Mouse (Mus musculus): ENCODE measurements around the gene Ptprg. TPM values are rescaled to one million over a fixed set of nuclear protein-coding genes. Genes with fewer than 3 reads are reported as not detected.

Gene Ptprg
- polyA plus RNA-seq, 1 experiment = 16.6 TPM

DNA sequence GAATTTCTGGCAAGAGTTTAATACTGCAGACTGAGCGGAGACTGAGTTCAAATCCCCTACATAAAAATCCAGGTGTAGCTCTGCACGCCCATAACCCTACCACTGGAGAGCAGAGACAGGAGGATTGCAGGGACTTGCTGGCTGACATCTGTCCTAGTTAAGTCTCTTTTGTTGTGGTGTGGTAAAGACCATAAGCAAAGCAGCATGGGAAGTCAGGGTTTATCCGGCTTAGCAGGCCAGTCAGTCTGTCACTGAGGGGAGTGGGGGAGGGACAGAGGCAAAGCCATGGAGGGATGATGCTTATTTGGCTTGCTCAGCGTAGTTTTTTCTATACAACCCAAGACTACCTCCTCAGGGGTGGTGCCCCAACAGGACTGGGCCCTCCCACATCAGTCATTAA, 530.7 kb downstream of the Ptprg start:
- TF ChIP-seq MAX (IDR thresholded peaks at IDR 0.05) (no peak), CTCF (IDR thresholded peaks at IDR 0.05; ENCODE audit: control insufficient read depth, insufficient read depth, insufficient read length) (no peak), CEBPB (IDR thresholded peaks at IDR 0.05; ENCODE audit: low read depth) (no peak), MYOG (IDR thresholded peaks at IDR 0.05; ENCODE audit: control insufficient read depth, extremely low read depth, insufficient read length) (no peak), FOSL1 (IDR thresholded peaks at IDR 0.05; ENCODE audit: insufficient read depth, low read length, poor library complexity, severe bottlenecking) (no peak), USF1 (IDR thresholded peaks at IDR 0.05; ENCODE audit: low read depth) (no peak), MYOD1 (IDR thresholded peaks at IDR 0.05; ENCODE audit: control insufficient read depth, insufficient read length, low read depth) (no peak)
- Histone ChIP-seq H3K36me3 (ENCODE audit: control insufficient read depth, insufficient read depth) (no peaks in the 10 kb centered on the region), H3K27me3 (ENCODE audit: control insufficient read depth, insufficient read depth, insufficient read length) (no peaks in the 10 kb centered on the region), H3K79me3 (ENCODE audit: low read depth) (no peaks in the 10 kb centered on the region), H3K4me3 (ENCODE audit: insufficient read depth, poor library complexity, severe bottlenecking) (no peak overlapping the region), H3K79me2 (ENCODE audit: control insufficient read depth, insufficient read depth) (no peaks in the 10 kb centered on the region), H3ac (ENCODE audit: control insufficient read depth, insufficient read length, low read depth) (no peak overlapping the region)

DNA sequence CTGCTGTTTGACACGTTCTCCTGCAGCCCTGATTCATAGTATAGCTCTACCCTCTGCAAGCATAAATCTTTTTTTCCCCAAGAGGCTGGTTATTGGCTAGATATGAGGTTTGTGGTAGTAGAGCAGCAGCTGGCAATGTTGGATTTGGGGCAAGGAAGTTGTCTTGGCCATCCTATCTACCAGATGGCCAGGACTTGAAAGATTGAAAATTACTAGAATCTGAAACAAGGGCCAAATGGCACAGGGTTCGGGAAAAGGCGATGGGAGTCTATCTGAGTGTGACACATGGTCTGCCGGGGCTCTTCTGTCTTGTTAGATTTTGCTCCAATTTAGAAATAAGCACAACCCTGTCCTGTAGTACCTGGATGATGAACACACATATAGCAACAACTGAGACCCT, 531.7 kb downstream of the Ptprg start:
- TF ChIP-seq FOSL1 (IDR thresholded peaks at IDR 0.05; ENCODE audit: insufficient read depth, low read length, poor library complexity, severe bottlenecking) (no peak), MAX (IDR thresholded peaks at IDR 0.05) (no peak), USF1 (IDR thresholded peaks at IDR 0.05; ENCODE audit: low read depth) (no peak), MYOD1 (IDR thresholded peaks at IDR 0.05; ENCODE audit: control insufficient read depth, insufficient read length, low read depth) (no peak)
- Histone ChIP-seq H3K79me3 (ENCODE audit: low read depth) (no peaks in the 10 kb centered on the region), H3K4me3 (ENCODE audit: insufficient read depth, poor library complexity, severe bottlenecking) (no peak overlapping the region), H3K36me3 (ENCODE audit: control insufficient read depth, insufficient read depth) (no peaks in the 10 kb centered on the region), H3ac (ENCODE audit: control insufficient read depth, insufficient read length, low read depth) (no peak overlapping the region), H3K27me3 (ENCODE audit: control insufficient read depth, insufficient read depth, insufficient read length) (no peaks in the 10 kb centered on the region), H3K79me2 (ENCODE audit: control insufficient read depth, insufficient read depth) (no peaks in the 10 kb centered on the region)

- Histone ChIP-seq H3ac (ENCODE audit: control insufficient read depth, insufficient read length, low read depth) (no peak overlapping the region), H3K79me2 (ENCODE audit: control insufficient read depth, insufficient read depth) (no peaks in the 10 kb centered on the region), H3K36me3 (ENCODE audit: control insufficient read depth, insufficient read depth) (no peaks in the 10 kb centered on the region), H3K79me3 (ENCODE audit: low read depth) (no peaks in the 10 kb centered on the region), H3K27me3 (ENCODE audit: control insufficient read depth, insufficient read depth, insufficient read length) (no peaks in the 10 kb centered on the region), H3K4me3 (ENCODE audit: insufficient read depth, poor library complexity, severe bottlenecking) (no peak overlapping the region)
- TF ChIP-seq CTCF (IDR thresholded peaks at IDR 0.05; ENCODE audit: control insufficient read depth, insufficient read depth, insufficient read length) (no peak), CEBPB (IDR thresholded peaks at IDR 0.05; ENCODE audit: low read depth) (no peak), FOSL1 (IDR thresholded peaks at IDR 0.05; ENCODE audit: insufficient read depth, low read length, poor library complexity, severe bottlenecking) (no peak), MAX (IDR thresholded peaks at IDR 0.05) (no peak), USF1 (IDR thresholded peaks at IDR 0.05; ENCODE audit: low read depth) (no peak), MYOD1 (IDR thresholded peaks at IDR 0.05; ENCODE audit: control insufficient read depth, insufficient read length, low read depth) (no peak), MYOG (IDR thresholded peaks at IDR 0.05; ENCODE audit: control insufficient read depth, extremely low read depth, insufficient read length) (no peak)
Measured at GRCm38 (mm10) chr14:12086167-12086566, 532.8 kb downstream of the Ptprg start.

DNA sequence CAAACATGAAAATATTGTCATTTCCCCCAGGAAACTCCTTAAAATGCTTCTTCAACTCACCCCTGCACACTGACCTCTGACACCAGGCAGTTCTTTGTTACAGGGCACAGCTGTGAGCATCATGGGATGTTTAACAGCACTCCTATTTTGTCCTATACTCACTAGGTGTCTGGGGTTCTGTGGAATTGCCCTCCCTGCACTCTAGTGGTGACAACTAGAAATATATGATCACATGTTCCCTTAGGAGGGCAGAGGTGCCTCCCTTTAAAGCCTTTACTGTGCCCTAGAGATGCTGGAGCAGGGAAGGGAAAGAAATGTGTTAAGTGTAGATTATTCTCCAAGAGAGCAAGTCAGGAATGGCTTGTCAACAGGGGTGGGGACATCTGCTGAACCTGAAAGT, 536.6 kb downstream of the Ptprg start:
- Histone ChIP-seq H3K79me3 (ENCODE audit: low read depth) (no peaks in the 10 kb centered on the region), H3K4me3 (ENCODE audit: insufficient read depth, poor library complexity, severe bottlenecking) (no peak overlapping the region), H3K27me3 (ENCODE audit: control insufficient read depth, insufficient read depth, insufficient read length) (no peaks in the 10 kb centered on the region), H3K79me2 (ENCODE audit: control insufficient read depth, insufficient read depth) (no peaks in the 10 kb centered on the region), H3ac (ENCODE audit: control insufficient read depth, insufficient read length, low read depth) (no peak overlapping the region), H3K36me3 (ENCODE audit: control insufficient read depth, insufficient read depth) (no peaks in the 10 kb centered on the region)
- TF ChIP-seq MAX (IDR thresholded peaks at IDR 0.05) = no peak
- no peak for TF ChIP-seq CEBPB (IDR thresholded peaks at IDR 0.05; ENCODE audit: low read depth)
- TF ChIP-seq USF1 (IDR thresholded peaks at IDR 0.05; ENCODE audit: low read depth) = no peak
- no peak for TF ChIP-seq MYOD1 (IDR thresholded peaks at IDR 0.05; ENCODE audit: control insufficient read depth, insufficient read length, low read depth)
- no peak for TF ChIP-seq FOSL1 (IDR thresholded peaks at IDR 0.05; ENCODE audit: insufficient read depth, low read length, poor library complexity, severe bottlenecking)
- TF ChIP-seq MYOG (IDR thresholded peaks at IDR 0.05; ENCODE audit: control insufficient read depth, extremely low read depth, insufficient read length) = no peak
- no peak for TF ChIP-seq CTCF (IDR thresholded peaks at IDR 0.05; ENCODE audit: control insufficient read depth, insufficient read depth, insufficient read length)

GRCm38 (mm10) chr14:12091730-12092129, 538.4 kb downstream of the Ptprg start:
- H3K27me3 ChIP-seq (ENCODE audit: control insufficient read depth, insufficient read depth, insufficient read length) = no peaks in the 10 kb centered on the region
- no peak for TF ChIP-seq USF1 (IDR thresholded peaks at IDR 0.05; ENCODE audit: low read depth)
- TF ChIP-seq CEBPB (IDR thresholded peaks at IDR 0.05; ENCODE audit: low read depth) = no peak
- no peak for TF ChIP-seq MYOG (IDR thresholded peaks at IDR 0.05; ENCODE audit: control insufficient read depth, extremely low read depth, insufficient read length)
- TF ChIP-seq MAX (IDR thresholded peaks at IDR 0.05) = no peak
- TF ChIP-seq CTCF (IDR thresholded peaks at IDR 0.05; ENCODE audit: control insufficient read depth, insufficient read depth, insufficient read length) = no peak
- TF ChIP-seq MYOD1 (IDR thresholded peaks at IDR 0.05; ENCODE audit: control insufficient read depth, insufficient read length, low read depth) = no peak
- no peak for TF ChIP-seq FOSL1 (IDR thresholded peaks at IDR 0.05; ENCODE audit: insufficient read depth, low read length, poor library complexity, severe bottlenecking)
- H3ac ChIP-seq (ENCODE audit: control insufficient read depth, insufficient read length, low read depth) = no peak overlapping the region
- H3K4me3 ChIP-seq (ENCODE audit: insufficient read depth, poor library complexity, severe bottlenecking) = no peak overlapping the region
- H3K79me3 ChIP-seq (ENCODE audit: low read depth) = no peaks in the 10 kb centered on the region
- H3K79me2 ChIP-seq (ENCODE audit: control insufficient read depth, insufficient read depth) = no peaks in the 10 kb centered on the region
- H3K36me3 ChIP-seq (ENCODE audit: control insufficient read depth, insufficient read depth) = no peaks in the 10 kb centered on the region

Measured in C2C12 (cell line).